Mouse (Mus musculus): ENCODE results near the gene Nck2.

Nck2 gene

DNA sequence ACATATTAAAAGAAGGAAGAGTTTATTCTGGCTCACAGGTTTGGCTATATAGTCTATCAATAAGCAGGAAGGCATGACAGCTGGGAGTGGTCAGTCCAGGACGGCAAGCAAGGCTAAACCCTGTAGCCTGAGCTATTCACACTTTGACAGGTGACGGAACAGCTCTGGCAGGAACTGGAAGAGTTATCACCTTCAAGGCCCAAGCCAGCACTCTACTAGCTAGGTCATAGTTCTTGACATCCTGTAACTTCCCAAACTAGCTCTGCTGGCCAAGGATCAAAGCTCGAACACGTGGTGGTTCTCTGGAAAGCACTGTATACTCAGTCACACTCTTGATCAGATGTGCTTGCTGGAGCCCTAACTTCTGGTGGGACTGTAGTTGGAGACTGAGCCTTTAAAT is 10.5 kb upstream of the Nck2 start:
- no peak for DNase-seq (ENCODE audit: low spot score in 2 of 2)

DNA sequence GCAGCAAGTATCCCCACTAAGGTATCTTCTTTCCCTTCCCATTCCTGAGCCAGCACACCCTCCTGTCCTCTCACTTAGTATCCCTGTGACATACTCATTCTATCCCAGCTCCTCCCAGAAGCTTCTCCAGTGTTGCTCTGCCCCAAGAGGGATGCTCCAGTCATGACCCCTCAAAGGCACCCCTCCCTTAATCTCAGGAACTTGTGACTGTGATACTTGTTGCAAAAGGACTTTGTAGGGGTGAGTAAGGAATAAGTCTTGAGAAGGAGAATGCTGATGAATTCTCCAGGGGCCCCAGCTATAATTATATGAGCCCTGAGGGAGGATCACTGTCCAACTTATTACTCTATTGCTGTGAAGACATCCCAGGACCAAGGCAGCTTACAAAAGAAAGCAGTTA is 7.8 kb upstream of the Nck2 start:
- DNase-seq (ENCODE audit: low spot score in 2 of 2) = no peak

DNA sequence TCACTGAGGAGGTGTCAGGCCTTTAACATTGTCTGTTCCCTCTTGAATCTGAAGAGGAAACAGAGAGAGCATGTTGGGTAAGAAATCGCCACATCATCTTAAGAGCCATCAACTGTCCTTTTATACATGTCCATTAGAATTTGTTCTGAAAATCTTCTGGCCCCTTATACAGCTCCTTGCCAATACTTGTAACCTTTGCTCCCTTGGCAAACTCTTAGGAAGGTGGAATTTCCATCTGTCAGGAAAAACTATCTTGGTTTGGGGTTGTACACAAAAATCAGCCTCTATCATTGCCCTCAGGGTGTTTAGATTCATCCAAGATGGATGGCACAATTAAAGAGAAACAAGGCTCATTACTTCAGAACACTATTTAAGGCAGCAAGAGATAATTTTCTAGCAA is 5.1 kb upstream of the Nck2 start:
- DNase-seq (ENCODE audit: low spot score in 2 of 2) = no peak

DNA sequence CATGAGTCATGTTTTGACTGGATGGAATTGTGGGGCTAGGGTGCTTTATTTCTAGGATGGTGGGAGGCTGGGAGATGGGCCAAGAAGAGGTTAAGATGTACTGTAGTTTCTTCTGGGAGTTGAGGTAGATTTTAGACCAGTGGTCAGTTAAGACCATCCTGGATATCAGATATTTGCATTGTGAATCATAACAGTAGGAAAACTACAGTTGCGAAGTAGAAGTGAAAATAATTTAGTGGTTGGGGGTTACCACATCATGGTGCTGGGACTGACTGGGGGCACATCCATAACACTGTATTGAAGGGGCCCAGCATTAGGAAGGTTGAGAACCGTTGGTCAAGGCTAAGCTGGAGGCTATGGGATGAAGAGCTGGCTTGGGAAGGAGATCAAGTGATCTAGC is 1.8 kb upstream of the Nck2 start:
- DNase-seq (ENCODE audit: low spot score in 2 of 2) = no peak

DNA sequence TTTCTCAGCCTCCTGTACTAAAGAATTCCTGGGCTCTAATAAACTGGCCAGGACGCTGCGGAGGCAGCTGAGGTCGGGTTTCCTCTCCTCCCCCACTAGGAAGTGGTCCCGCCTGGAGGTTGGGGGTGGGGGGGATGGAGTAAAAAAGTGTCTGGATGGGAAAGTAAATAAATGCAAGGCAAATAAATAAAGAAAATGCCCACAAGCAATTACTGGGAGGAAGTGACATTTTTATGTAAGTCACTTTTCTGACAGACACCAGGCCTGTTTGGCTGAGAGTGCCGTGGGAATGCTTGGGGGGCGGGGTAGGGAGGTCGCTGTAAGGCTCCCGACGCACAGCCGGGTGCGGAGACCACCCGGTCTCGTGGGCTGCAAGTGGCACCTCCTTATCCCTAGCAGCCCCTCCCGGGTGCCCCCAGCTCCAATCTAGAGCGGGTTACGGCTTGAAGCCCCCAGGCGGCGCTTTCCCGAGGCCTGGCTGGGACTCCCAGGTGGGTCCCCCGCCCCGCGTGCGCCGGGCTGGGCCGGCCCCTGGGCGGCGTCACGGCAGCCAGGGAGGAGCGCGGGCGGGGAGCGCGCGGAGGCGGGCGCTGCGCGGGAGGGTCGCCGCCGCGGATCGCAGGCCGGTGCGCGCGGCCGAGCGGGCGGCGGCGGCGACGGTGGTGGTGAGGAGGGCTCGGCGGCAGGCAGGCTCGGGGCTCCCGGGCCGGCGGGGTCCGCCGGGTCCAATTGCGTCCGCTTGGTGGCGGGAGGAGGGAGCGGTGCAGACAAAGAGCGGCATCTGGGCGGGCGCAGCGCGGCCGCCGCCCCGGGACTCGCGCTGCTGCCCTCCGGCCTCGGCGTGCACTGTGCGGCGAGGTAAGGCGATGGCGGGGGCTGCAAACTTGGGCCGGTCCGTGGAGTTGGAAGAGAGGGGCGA is 1.1 kb downstream of the Nck2 start:
- DNase-seq (ENCODE audit: low spot score in 2 of 2) = peak; percentile 74 to 76

DNA sequence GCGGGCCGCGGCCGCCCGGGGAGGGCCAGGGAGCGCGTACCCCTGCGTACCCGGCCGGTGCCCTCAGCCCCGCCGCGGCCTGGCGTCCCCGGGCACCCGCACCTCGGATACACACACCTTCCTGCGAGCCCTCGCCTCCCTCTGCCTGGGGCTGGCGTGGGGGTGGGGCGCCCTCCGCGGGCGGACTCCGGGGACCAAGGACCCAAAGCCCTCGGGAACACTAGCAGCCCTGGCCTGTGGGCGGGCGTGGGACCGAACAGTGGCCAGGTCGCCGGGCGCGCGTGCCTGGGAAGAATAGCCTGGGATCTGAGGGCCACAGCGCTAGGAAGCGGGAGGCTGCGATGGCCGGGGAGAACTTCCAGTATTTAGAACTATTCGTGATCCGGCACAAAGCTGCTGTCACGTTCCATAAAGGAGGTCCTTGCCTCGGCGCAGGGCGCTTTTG is 1.7 kb downstream of the Nck2 start:
- DNase-seq (ENCODE audit: low spot score in 2 of 2) = peak in 1 of 2 experiments; percentile 40

DNA sequence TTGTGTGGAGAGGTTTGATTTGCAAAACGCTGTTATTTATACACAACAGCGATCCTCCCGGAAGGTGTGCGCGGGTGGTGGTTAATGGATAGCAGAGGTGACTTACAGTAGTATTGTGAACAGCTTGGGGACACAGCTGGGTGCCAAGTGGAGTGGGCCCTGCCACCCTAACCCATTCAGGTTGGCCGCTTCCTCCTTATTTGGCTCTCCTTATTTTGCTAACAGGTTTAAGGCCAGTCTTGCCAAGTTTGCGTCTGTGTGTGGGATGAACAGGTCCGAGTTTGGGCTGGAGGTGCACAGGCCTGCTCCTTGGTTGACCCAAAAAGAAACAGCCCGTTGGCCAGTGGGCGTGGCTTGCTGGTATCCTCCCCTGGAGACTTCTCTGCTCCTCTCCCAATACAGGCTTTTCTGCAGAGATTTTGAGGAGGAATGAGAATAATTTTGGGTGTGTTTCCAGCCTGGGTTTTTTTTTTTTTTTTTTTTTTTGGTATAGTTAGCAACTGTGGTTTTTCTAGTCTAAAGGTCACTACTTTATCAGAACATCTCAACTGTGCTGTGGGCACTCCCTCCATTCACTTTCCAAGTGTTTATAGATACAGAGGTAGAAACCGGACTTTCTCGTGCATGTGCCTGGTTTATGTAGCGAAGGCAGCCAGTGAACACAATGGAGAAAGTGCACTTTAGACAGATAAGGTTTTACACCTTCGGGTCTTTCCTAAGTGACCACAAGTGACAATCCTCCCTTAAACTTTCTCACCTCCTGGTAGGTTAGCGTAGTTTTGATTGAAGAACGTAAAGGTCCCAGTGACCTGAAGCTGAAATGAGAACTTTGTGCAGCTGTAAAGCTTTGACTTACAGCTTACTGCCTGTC is 2.6 kb downstream of the Nck2 start:
- no peak for DNase-seq (ENCODE audit: low spot score in 2 of 2)

DNA sequence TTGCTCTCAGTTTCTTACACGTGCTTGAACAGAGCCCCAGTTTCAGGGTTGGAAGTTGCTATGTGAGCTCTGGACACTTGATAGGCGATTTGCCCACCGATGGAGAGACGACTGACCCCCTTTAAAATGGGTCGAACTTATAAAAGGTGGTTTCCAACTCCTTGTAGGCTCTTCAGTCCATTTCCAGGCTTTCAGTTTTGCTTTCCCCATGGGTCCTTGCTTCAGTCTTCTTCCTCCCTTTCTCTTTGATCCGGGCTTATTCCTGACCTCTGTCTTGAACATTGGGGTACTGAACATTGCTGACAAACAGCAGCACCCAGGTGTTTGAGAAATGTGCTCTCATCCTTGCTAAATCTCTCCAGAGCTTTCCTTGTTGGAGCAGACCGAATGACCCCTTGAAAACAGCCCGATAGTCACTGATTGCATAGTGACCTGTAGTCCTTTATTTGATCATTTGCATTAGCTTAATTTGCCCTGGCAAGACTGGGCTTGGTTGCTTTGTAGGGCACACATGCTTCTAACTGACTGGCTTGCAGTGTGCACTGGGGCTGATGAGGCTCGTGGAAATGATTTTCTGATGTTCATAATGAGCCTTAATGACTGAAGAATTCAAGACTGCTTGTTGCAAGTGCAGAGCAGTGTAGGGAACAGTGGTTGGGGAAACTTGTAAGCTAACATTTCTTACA is 3.4 kb downstream of the Nck2 start:
- DNase-seq (ENCODE audit: low spot score in 2 of 2) = no peak

DNA sequence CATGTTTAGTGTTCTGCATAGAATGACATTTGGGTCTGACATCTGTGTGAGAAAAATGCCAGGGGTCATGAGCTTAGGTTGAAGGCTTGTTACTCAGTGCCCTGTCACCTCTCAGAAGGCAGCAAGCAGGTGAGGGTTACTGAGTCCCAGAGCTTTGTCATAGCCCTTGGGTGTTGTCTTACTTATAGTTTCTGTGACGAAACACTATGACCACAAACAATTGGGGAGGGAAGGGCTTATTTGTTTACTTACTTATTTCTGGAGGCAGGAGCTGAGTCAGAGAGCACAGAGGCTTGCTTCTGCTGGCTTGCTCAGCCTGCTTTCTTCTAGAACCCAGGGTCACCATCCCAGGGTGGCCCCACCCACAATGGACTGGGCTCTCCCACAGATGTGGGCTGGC is 6.4 kb downstream of the Nck2 start:
- no peak for DNase-seq (ENCODE audit: low spot score in 2 of 2)

DNA sequence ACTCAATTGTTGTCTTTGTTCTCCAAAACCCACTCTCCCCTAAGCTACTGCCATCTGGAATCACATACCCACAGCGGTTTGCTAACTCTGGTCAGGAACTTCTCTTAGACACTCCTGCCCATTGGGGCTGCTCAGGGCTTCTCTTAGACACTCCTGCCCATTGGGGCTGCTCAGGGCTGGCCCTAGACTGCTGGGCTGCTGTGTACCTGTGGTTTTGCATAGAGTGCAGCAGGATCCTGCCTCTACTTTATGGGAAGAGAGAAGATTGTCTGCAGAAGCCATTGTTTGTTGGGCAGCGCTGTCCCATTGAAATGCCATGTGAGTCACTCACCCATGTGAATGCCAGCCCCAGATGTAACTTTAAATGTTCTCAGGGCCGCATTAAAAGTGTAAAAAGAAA is 9.3 kb downstream of the Nck2 start:
- no peak for DNase-seq (ENCODE audit: low spot score in 2 of 2)

DNA sequence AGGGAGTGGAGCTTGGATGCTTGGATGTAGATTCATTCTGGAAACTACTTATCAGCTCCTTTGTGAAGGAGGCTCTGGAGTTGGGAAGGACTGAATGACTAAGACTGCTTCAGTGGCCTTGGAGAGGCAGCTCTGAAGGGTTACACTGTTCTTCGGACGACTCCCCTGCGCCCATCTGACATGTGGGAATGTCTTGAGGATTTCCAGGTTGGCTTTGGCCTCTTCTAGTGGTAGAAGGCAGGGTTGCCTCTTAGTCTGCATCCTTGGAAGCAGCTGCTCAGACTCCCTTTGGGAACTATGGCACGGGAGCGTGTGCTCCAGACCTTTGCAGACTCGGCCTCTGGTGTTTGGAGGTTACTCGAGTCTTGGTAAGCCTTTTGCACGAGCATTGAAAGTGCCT is 10.4 kb downstream of the Nck2 start:
- DNase-seq (ENCODE audit: low spot score in 2 of 2) = no peak

DNA sequence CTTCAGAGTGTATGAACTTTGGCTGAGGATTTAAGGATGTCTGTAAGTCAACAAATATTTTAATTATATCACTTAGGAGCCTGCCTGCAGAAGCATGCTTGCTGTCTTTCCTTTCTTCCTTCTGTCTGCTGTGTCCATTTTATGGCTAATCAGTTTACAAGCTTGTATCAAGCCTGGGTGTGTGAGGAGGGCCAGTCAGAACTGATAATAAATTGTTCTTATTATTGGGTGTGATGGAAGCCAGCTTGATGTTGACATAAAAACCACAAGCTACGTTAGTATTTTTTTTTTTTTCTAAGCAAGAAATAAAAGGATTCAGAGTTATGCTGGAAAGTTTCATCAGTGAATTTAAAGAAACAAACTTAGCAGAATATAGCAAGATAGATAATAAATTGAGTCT is 10.8 kb downstream of the Nck2 start:
- DNase-seq (ENCODE audit: low spot score in 2 of 2) = no peak

DNA sequence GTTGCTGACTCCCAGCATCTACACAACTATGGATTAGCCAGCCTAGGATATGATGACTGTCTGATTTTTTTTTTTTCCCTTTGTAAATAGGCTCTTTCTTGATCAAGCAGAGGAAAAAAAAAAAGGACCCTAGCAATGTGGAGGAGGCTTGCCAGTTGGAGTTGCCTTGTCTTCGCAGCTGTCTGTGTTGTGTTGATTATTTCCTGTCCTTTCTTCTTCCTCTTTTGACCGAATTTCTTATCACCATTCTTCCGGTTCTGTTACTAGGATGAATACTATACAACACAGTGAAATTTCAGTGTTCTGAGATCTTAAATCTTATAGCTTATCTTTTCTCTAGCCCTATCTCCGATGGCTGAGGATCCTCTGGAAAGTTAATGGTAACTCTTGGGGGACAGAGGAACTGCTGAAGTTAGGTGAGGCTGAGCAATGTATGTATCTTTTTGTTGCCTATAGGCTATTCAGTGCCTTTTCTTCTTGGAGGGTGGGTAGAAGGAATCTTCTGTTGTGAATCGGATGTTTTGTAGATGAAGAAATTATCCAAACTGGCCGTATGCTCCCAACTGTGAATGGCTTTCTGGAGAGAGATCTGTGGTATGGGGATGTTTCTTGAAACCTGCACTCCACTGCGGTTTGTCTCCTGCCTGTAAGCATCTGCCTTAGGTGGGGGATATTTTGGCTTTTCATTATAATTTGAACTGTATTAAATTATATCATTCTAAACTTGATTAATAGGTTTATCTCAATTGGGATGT is 12.8 kb downstream of the Nck2 start:
- DNase-seq (ENCODE audit: low spot score in 2 of 2) = no peak

DNA sequence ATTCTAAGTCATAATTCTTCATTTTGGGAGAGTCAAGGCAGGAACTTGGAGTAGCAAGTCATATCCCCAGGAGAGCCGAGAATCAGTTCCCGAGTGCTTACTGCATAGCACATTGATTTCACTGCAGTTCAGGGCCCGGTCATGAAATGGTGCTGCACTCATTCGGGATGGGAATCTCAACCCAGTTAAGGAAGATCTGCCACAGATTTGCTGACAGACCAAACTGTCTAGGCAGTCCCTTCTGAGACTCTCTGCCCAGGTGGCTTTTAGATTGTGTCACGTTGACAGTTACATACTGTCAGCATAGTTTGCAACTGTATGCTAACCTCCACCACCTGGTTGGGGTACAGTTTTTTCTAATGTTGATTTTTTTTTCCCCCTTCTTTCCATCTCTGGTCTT is 16.1 kb downstream of the Nck2 start:
- no peak for DNase-seq (ENCODE audit: low spot score in 2 of 2)

DNA sequence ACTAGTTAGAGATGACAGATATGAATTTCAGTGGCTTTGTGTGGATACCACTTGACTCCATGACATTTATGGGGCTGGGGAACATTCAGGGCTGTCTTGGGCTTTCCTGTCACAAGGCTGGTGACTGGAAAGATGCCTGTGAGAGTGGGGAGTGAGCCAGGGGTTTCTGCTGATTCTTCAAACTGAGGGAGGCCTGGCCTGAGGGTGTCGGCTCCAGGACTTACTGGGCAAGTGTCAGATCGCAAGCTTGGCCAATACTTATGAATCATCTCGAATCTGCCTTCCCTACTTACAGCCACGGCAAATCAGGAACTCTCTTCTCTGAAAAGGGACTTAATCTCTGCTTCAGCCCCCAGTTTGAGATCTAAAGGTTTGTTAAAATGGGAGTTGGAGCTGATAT is 18.3 kb downstream of the Nck2 start:
- no peak for DNase-seq (ENCODE audit: low spot score in 2 of 2)

DNA sequence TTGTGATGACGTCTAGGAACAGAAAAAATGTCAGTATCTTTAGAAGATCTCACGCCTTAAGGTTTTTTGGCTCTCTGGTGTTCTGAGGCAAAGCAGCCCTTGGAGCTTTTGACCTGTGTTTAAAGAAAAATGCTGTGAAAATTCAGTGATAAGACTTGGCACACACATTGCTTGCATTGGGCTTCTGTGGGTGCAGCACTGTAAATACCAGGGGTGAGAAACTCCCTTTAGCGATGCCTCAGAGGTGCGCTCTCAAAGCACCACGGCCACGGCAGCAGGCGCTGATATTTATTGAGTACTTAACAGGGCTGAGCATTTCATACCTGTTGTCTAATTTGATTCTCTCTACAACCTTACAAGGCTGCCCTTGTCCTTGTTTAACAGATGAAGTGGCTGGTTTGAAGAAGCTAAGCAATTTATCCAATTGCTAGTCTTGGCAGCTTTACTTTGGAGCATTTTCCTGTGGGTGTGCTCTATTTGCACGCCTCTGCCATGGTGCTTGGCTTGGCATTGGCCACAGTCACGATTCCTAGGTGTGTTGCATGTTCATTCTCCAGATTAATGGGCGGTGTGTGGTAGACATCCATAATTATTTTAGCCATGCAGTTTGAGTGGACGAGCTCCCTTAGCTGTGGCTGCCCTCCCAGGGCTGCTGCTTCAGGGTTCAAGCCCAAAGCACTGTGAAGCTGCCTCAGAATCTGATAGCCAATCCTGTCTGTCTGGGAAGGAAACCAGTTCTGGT is 19.7 kb downstream of the Nck2 start:
- peak; percentile 57 to 73 for DNase-seq (ENCODE audit: low spot score in 2 of 2)

DNA sequence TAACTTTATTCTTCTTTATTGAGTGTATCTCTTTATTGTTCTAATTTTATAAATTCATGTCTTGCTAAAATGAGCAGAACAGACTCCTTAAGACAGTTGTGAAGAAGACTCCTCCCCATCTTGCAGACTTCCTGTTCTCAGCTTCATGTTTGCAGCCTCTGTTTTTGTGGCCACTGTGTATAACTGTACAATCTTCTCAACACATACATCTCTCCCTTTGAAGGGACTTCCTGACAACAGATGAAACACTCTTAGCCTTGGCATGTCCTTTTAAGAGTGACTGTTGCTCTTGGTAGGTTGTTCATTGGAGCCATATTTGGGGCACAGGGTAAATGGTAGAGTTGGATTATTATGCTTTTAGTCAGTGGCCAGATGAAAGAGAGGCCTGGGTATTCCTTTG is 20.6 kb downstream of the Nck2 start:
- DNase-seq (ENCODE audit: low spot score in 2 of 2) = no peak

DNA sequence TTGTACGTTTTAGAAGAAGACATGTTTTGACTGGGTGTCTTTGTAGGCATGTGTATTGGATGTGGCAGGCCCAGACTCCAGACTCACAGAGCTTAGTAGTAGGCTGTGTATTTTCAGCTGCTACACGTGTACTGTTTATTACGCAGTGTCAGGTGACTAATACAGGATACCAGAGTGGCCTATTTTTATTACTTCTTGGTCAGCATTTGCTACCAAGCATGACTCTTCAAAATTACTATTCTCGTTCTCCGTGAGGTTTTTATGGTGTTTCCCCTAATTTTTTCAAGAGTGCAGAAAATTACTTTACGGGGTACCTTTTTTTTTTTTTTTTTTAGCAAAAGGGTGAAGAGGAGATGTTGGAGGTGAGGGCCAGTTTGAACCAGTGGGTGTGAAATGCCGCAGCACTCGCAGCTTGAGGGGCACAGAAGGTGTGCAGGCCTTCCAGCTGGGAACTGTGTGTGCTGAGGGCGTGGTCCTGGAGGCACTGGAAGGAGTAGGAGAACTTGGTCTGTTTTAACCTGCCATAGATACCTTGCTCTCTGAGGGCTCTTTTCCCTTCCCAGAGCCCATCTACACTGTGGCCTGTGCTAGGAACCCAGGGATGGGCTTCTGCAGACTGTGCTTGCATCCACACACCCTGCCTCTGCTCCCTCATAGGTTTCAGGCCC is 21.7 kb downstream of the Nck2 start:
- no peak for DNase-seq (ENCODE audit: low spot score in 2 of 2)

DNA sequence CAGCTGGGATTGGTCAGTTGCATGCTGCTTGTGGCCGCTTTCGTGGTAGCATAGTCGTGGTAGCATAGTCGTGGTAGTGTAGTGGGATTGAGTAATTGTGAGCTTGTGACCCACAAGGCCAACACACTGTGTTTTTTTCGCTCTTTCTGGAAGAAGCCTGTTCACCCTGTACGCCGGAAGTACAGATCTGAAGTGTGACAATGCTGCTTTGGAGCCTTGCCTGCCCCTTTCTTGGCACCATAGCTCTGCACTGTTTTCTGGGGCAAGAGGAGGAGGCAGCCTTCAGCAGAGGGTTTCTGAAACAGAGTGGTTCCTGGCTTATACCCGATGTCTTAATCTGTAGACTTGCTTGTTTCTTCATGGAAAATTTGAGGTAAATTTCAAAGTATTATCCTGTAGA is 23.3 kb downstream of the Nck2 start:
- DNase-seq (ENCODE audit: low spot score in 2 of 2) = peak in 1 of 2 experiments; percentile 53

DNA sequence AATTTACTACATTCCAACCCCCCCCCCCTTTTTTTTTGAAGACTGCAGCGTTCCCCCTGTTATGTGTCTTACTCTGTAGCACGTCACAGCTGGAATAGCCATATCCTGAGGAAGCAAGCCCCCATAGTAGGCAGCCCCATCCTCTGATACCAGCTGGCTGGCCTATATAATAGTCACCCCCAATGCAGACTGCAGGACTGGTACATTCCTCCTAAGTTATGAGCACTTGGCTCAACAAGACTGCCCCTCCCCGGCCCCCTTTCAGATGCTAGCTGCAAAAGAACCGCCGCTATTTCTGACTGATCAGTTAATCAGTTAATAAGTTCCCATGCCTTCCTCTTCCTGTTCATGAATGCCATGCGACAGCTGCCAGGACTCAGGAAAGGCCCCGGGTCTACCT is 23.8 kb downstream of the Nck2 start:
- no peak for DNase-seq (ENCODE audit: low spot score in 2 of 2)
